Mouse (Mus musculus) forebrain, embryonic 14.5 days (tissue): ENCODE results near the gene 4931440F15Rik. TPM values are rescaled to one million over a fixed set of nuclear protein-coding genes. Genes with fewer than 3 reads are reported as not detected.
A peak's percentile ranks its signal among the peaks of the same experiment; 100 is the strongest.
"Not testable (repeated sequence)": the region's sequence is repeated elsewhere in the genome, so short reads cannot be mapped to it uniquely, and the experiment has no call there.

Experiments
- ATAC-seq: fragments of 200-750 bp; cut with Nextera tagmentation; 2 replicates; pipeline ENCODE4 v1.8.0; 2017; ENCODE audit warnings: mild to moderate bottlenecking, moderate library complexity
- DNase-seq: peaks from one replicate; pipeline ENCODE4 v3.0.0-alpha.2; 2015; ENCODE audit warnings: low spot score
- H3K27ac ChIP-seq: fragments of 300-500 bp; sonication (generic); 2 replicates; pipeline ENCODE4 v1.5.1; 2014; ENCODE audit warnings: low read depth, mild to moderate bottlenecking, control low read depth, low read length, moderate library complexity
- H3K27me3 ChIP-seq: fragments of 300-500 bp; sonication (generic); replicated peaks from 2 replicates; pipeline ENCODE4 v1.6.1; 2014; ENCODE audit warnings: low read length, control low read depth, mixed read lengths; ENCODE audit not compliant: control insufficient read depth, insufficient read depth
- H3K36me3 ChIP-seq: fragments of 300-500 bp; sonication (generic); 2 replicates; pipeline ENCODE4 v1.6.1; 2014; ENCODE audit warnings: low read length, control low read depth; ENCODE audit not compliant: control insufficient read depth, insufficient read depth
- H3K4me1 ChIP-seq: fragments of 300-500 bp; sonication (generic); 2 replicates; pipeline ENCODE4 v1.6.1; 2014; ENCODE audit warnings: antibody characterized with exemption, low read length, control low read depth; ENCODE audit not compliant: control insufficient read depth, insufficient read depth
- H3K4me2 ChIP-seq: fragments of 300-500 bp; sonication (generic); 2 replicates; pipeline ENCODE4 v1.6.1; 2014; ENCODE audit warnings: mild to moderate bottlenecking, control low read depth, low read length
- H3K4me3 ChIP-seq: fragments of 300-500 bp; sonication (generic); 2 replicates; pipeline ENCODE4 v1.5.1; 2014; ENCODE audit warnings: low read depth, low read length, control low read depth
- H3K9ac ChIP-seq: fragments of 300-500 bp; sonication (generic); 2 replicates; pipeline ENCODE4 v1.6.1; 2014; ENCODE audit warnings: mild to moderate bottlenecking, low read length, control low read depth, moderate library complexity
- H3K9me3 ChIP-seq: fragments of 300-500 bp; sonication (generic); replicated peaks from 2 replicates; pipeline ENCODE4 v1.6.1; 2016; ENCODE audit warnings: low read length, control low read depth, mixed read lengths; ENCODE audit not compliant: control insufficient read depth
- WGBS: fragments of 180-500 bp; shearing (Covaris S2); extraction: QIAGEN DNeasy Blood & Tissue Kit; methylation state at CpG from one replicate; pipeline ENCODE4 v1.1.7; 2014; 5-methylcytosine and 5-hydroxymethylcytosine counted together
- polyA plus RNA-seq: library from polyadenylated mRNA; unstranded; fragments of >200 nt; fragmentation: Nextera tagmentation; extraction: Ambion mirVana; gene quantifications from 2 replicates; pipeline ENCODE4 v1.2.1, GENCODE M21; 2014

4931440F15Rik gene
- polyA plus RNA-seq = 0.11 and 0.15 TPM in 2 replicates

DNA sequence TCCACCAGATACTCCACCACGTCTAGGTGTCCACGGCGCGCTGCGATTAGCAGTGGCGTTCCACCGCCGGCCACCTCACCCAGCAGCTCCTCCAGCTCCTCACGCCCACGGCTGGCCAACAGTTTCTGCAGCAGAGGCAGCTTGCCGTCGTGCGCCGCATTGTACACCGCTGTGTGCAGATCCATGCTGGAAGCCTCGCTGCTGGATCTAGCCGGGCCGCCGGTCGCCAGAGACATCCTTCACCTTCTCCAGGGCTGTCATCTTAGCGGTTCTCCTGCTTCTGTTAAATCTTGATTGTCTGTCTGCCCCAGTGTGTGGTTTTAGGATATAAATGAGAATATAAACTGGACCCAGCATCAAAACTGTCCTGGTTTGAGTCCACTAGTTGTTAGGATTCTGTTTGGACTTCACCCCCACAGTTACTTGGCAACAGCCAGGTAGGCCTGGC is at the start of gene 4931440F15Rik:
Gene 4931440F15Rik (minus strand): TSS at position 398 of the 448 bp plus-strand sequence.
- H3K9ac ChIP-seq, H3K36me3 ChIP-seq, H3K9me3 ChIP-seq, H3K4me1 ChIP-seq, H3K27me3 ChIP-seq, DNase-seq, H3K27ac ChIP-seq: not testable (repeated sequence)
- 0 out of 2 replicates have a peak within 1 kb of the TSS, but pooled peaks have one; percentile 6 for H3K4me3 ChIP-seq
- peak within 1 kb of the TSS; percentile 32 for H3K4me2 ChIP-seq
- WGBS = 63% methylated on average over 21 of the region's 21 CpGs
- ATAC-seq = peak; percentile 11; the same call in 1 of the 2 replicates

GRCm38 (mm10) chr11:29874781-29875180 is 49.3 kb upstream of the 4931440F15Rik start:
- DNase-seq, H3K4me1 ChIP-seq, H3K27me3 ChIP-seq, H3K27ac ChIP-seq, H3K9me3 ChIP-seq, H3K4me2 ChIP-seq, H3K36me3 ChIP-seq, H3K9ac ChIP-seq, ATAC-seq, H3K4me3 ChIP-seq: not testable (repeated sequence)
- 63% methylated on average over 1 of the region's 1 CpGs for WGBS

GRCm38 (mm10) chr11:29870174-29870573 is 44.7 kb upstream of the 4931440F15Rik start:
- ATAC-seq (no peak), DNase-seq (no peak)
- H3K4me2 ChIP-seq = no peak overlapping the region
- no peaks in the 10 kb centered on the region for H3K27me3 ChIP-seq
- no peaks in the 10 kb centered on the region for H3K36me3 ChIP-seq
- no peak overlapping the region for H3K27ac ChIP-seq
- H3K9me3 ChIP-seq = no peaks in the 10 kb centered on the region
- WGBS = 92% methylated on average over 2 of the region's 2 CpGs
- no peak overlapping the region for H3K4me3 ChIP-seq
- no peaks in the 10 kb centered on the region for H3K4me1 ChIP-seq
- H3K9ac ChIP-seq = no peak overlapping the region

DNA sequence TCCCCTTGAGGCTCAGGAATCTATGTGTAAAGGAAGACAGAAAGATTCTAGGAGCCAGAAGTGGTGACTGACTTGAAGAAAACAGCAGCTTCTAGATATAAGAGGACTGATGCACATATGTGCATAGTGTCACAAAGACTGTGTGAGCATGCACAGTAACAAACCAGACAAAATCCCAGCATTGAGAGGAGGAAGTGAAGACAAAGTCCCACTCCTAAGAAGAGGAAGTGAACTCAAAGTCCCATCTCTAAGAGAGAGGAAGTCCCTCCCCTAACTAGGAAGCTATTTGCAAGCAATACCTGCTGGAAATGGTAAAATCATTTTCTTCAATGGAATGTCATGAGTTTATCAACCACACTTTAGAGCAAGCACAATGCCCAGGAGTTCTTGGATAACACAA is 38.8 kb upstream of the 4931440F15Rik start:
- no peak overlapping the region for H3K27ac ChIP-seq
- no peak overlapping the region for H3K4me3 ChIP-seq
- H3K9me3 ChIP-seq = no peaks in the 10 kb centered on the region
- H3K4me2 ChIP-seq = no peak overlapping the region
- H3K36me3 ChIP-seq = no peaks in the 10 kb centered on the region
- ATAC-seq = no peak
- no peak overlapping the region for H3K9ac ChIP-seq
- H3K27me3 ChIP-seq = no peaks in the 10 kb centered on the region
- peaks cover 3% of the 10 kb centered on the region; the same call in 1 of the 2 replicates for H3K4me1 ChIP-seq
- no peak for DNase-seq

DNA sequence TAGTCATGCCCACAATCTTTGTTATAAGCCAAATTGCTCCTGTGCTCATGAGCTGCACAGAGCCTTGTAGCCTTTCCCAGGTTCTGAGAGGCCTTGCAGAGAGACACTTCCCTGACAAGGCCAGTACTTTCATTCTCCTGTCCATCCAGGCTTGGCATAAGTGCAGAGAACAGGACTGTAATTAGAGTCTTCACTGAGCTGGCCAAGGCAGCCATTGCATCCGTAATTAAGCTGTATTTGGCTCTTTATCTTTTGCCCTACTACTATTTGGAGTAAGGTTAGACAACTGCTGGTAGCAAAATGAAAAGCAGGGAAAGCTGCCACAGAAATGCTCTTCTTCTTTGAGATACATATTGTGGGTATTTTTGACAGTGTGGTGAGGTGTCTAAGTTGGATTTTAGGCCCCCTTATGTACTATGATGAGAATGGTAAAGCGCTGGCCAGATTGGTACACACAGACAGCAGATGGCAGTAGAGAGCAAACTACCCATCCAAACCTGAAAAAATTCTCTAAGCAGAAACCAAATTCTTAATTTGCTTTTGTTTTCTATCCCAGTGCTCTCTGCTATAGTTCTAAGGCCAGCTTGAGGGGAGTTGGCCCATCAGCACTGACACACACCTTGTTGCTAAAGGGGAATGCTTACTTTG is 36.4 kb upstream of the 4931440F15Rik start:
- Histone ChIP-seq H3K9me3 (no peaks in the 10 kb centered on the region), H3K27ac (no peak overlapping the region), H3K4me2 (no peak overlapping the region), H3K4me3 (no peak overlapping the region), H3K36me3 (no peaks in the 10 kb centered on the region), H3K9ac (no peak overlapping the region), H3K4me1 (peaks cover 3% of the 10 kb centered on the region; the same call in 1 of the 2 replicates), H3K27me3 (no peaks in the 10 kb centered on the region)
- WGBS = 38% methylated on average over 2 of the region's 2 CpGs
- DNase-seq (peak; percentile 73), ATAC-seq (peak; percentile 75)

DNA sequence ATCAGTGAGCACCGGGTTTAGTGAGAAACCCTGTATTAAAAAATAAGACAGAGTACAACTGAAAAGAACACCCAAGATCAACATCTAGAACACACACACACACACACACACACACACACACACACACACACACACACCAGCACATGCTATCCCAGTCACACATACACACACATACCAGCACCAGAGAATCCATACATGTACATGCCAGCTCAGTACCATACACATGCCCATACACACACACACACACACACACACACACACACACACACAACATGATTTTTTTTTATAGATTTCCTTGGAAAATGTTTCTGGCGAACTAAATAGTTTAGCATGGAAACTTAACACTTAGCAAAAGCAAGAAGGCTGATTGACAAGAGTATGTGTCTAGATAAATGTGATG is 35.6 kb upstream of the 4931440F15Rik start:
- Histone ChIP-seq H3K36me3 (no peaks in the 10 kb centered on the region), H3K4me2 (no peak overlapping the region), H3K27me3 (no peaks in the 10 kb centered on the region), H3K4me3 (no peak overlapping the region), H3K4me1 (peaks cover 3% of the 10 kb centered on the region; the same call in 1 of the 2 replicates), H3K9ac (no peak overlapping the region), H3K9me3 (no peaks in the 10 kb centered on the region), H3K27ac (no peak overlapping the region)
- DNase-seq (no peak), ATAC-seq (peak; percentile 57; the same call in 1 of the 2 replicates)
- 79% methylated on average over 2 of the region's 2 CpGs for whole genome bisulfite sequencing

- H3K4me1 ChIP-seq = no peaks in the 10 kb centered on the region
- H3K4me2 ChIP-seq = no peak overlapping the region
- H3K27ac ChIP-seq = no peak overlapping the region
- 90% methylated on average over 3 of the region's 3 CpGs for WGBS
- H3K9ac ChIP-seq = no peak overlapping the region
- H3K36me3 ChIP-seq = no peaks in the 10 kb centered on the region
- no peaks in the 10 kb centered on the region for H3K27me3 ChIP-seq
- H3K4me3 ChIP-seq = no peak overlapping the region
- H3K9me3 ChIP-seq = no peaks in the 10 kb centered on the region
- DNase-seq (no peak), ATAC-seq (no peak)
These were observed 15.2 kb upstream of the 4931440F15Rik start for GRCm38 (mm10) chr11:29840606-29841227.

GRCm38 (mm10) chr11:29839781-29840180 is 14.3 kb upstream of the 4931440F15Rik start:
- DNase-seq (peak; percentile 29), ATAC-seq (no peak)
- Histone ChIP-seq H3K36me3 (no peaks in the 10 kb centered on the region), H3K9ac (no peak overlapping the region), H3K4me1 (no peaks in the 10 kb centered on the region), H3K27ac (no peak overlapping the region), H3K27me3 (no peaks in the 10 kb centered on the region), H3K4me2 (no peak overlapping the region), H3K4me3 (no peak overlapping the region), H3K9me3 (no peaks in the 10 kb centered on the region)
- 73% methylated on average over 3 of the region's 3 CpGs for WGBS

DNA sequence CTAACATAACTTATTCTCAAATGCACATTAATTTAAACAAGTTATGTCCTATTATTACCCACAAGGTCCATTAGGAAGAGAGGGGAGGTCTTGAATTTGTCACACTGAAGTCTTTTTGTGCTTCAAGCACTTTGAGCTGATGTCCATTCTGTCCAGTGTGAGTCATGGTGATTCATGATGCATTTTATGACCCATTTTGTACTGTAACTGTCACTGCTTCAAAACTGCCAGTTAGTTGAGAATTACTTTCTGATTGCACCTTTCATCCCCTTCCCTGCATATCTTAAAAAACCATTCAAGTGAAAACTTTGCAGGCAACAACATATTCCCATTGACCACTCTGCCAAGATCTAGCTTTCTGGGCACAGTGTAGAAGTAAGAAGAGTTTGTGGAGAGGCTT is 11.6 kb upstream of the 4931440F15Rik start:
- no peaks in the 10 kb centered on the region for H3K4me1 ChIP-seq
- ATAC-seq (no peak), DNase-seq (no peak)
- no peak overlapping the region for H3K4me2 ChIP-seq
- H3K27ac ChIP-seq = no peak overlapping the region
- H3K9me3 ChIP-seq = no peaks in the 10 kb centered on the region
- H3K36me3 ChIP-seq = no peaks in the 10 kb centered on the region
- H3K4me3 ChIP-seq = no peak overlapping the region
- H3K27me3 ChIP-seq = no peaks in the 10 kb centered on the region
- no peak overlapping the region for H3K9ac ChIP-seq
